29 mouse cellular contexts compared by ENCODE assay signal in the genomic region with DNA sequence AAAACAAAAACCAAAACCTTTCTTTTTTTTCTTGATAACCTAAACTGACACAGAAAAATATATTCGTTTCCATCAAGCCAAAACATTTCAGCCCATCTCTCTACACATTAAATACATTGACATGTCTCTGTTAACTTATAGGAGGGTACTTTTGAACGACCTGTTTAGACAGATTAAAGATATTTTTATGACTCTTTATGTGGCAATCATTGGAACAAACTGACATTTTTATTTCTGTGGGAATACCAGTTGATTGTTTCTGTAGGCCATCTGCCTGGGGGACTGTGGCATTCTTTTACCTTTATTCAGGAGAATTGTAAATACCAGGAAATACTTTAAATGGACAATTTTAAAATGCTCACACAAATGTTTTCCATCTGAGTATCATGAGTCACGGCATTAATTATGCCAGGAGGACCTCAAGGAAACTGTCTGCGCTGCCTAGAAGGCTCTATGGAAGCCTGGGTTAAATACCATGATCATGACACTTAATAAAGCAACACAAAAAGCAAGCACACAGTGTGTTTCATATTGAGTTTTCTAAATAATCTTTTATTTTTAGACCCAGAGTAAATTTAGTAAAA.
DNase-seq lines count a peak whose midpoint lies in the region; ATAC-seq and TF ChIP-seq lines count a peak whose summit lies in the region.
"Had no signal": no experiment of that assay in that cellular context is flagged by ENCODE, and none has a peak within 500 bp of the region (broad histone marks: within the 10 kb centered on the region; RNA-seq: fewer than 3 reads in every experiment).

No protein-coding gene starts in this region.

- no peaks in the 10 kb centered on the region for H3K4me1 ChIP-seq in embryonic fibroblast, embryonic 13.5 days (ENCODE audit: control insufficient read depth, insufficient read depth, low read length)
- no peaks in the 10 kb centered on the region for H3K4me1 ChIP-seq in forebrain, embryonic 11.5 days (replicated peaks; ENCODE audit: control insufficient read depth, insufficient read depth, low read length)
- H3K4me1 ChIP-seq: embryonic facial prominence, embryonic 13.5 days; hindbrain, embryonic 13.5 days; intestine, embryonic 15.5 days had no signal

- DNase-seq in 3134 (ENCODE audit: extremely low read depth, insufficient read length, low spot score) = peak; percentile 5
- DNase-seq in Muller cell, postnatal 12 days (ENCODE audit: inconsistent ontology term) = peak; percentile 57
- no peak for DNase-seq in cerebellum, postnatal 4 days (ENCODE audit: low spot score in 2 of 2)
- DNase-seq in forebrain, embryonic 11.5 days (ENCODE audit: low spot score) = no peak
- no peak for DNase-seq in urinary bladder, postnatal 4 days (ENCODE audit: low spot score in 2 of 2)
- DNase-seq: adrenal gland, postnatal 10 days; adrenal gland, postnatal 36 days; cerebellum, adult 18-20 months; cerebellum, adult 9-10 months; cerebellum, postnatal 14 days; gastrocnemius, postnatal 10 days; gastrocnemius, postnatal 36 days; heart, adult 2 months; heart, postnatal 10 days; heart, postnatal 36 days; kidney, adult 11 months had no signal

- TF ChIP-seq POLR2A in embryonic fibroblast, embryonic 13.5 days (IDR thresholded peaks at IDR 0.05; ENCODE audit: low read depth, low read length) = no peak
- TF ChIP-seq POLR2A in myocyte (IDR thresholded peaks at IDR 0.05; ENCODE audit: insufficient read length, low read depth) = no peak

- peak overlapping the region; percentile 38; the same call in 1 of the 2 replicates for H3K27ac ChIP-seq in embryonic fibroblast, embryonic 13.5 days (ENCODE audit: insufficient read depth, low read length)
- no peak overlapping the region for H3K27ac ChIP-seq in forebrain, embryonic 11.5 days (ENCODE audit: low read depth, low read length)
- H3K27ac ChIP-seq: embryonic facial prominence, embryonic 10.5 days; embryonic facial prominence, embryonic 13.5 days; forebrain, embryonic 13.5 days; heart, adult 2 months; heart, embryonic 15.5 days; hindbrain, embryonic 10.5 days; hindbrain, embryonic 13.5 days; intestine, embryonic 15.5 days had no signal

- H3K36me3 ChIP-seq in myocyte (ENCODE audit: control insufficient read depth, insufficient read depth) = no peaks in the 10 kb centered on the region
- no peaks in the 10 kb centered on the region for H3K36me3 ChIP-seq in forebrain, embryonic 11.5 days (ENCODE audit: control insufficient read depth, insufficient read depth, low read length)
- H3K36me3 ChIP-seq: embryonic facial prominence, embryonic 10.5 days; embryonic facial prominence, embryonic 13.5 days; heart, embryonic 12.5 days; heart, embryonic 15.5 days; hindbrain, embryonic 10.5 days; hindbrain, embryonic 13.5 days; intestine, embryonic 15.5 days had no signal

- no peak overlapping the region for H3K4me3 ChIP-seq in embryonic fibroblast, embryonic 13.5 days (ENCODE audit: insufficient read depth, low read length)
- H3K4me3 ChIP-seq in myocyte = no peak overlapping the region
- no peak overlapping the region for H3K4me3 ChIP-seq in forebrain, embryonic 11.5 days (ENCODE audit: low read depth, low read length)
- H3K4me3 ChIP-seq: embryonic facial prominence, embryonic 10.5 days; embryonic facial prominence, embryonic 13.5 days; forebrain, embryonic 13.5 days; heart, adult 2 months; heart, embryonic 12.5 days; heart, embryonic 15.5 days; hindbrain, embryonic 10.5 days; hindbrain, embryonic 13.5 days; intestine, embryonic 15.5 days had no signal

- TF ChIP-seq CTCF in embryonic fibroblast, embryonic 13.5 days (IDR thresholded peaks at IDR 0.05; ENCODE audit: borderline replicate concordance, insufficient read depth, low read length) = no peak

- no peak overlapping the region for H3ac ChIP-seq in myocyte (ENCODE audit: control insufficient read depth, insufficient read length)

- 88% methylated on average over 4 of the region's 4 CpGs for WGBS in forebrain, embryonic 11.5 days

- H3K4me2 ChIP-seq in myocyte (ENCODE audit: low read depth) = peak overlapping the region; percentile 57
- H3K4me2 ChIP-seq in forebrain, embryonic 11.5 days (ENCODE audit: low read depth, low read length, severe bottlenecking) = no peak overlapping the region
- H3K4me2 ChIP-seq: embryonic facial prominence, embryonic 13.5 days; forebrain, embryonic 13.5 days; heart, embryonic 12.5 days; heart, embryonic 15.5 days; hindbrain, embryonic 13.5 days; intestine, embryonic 15.5 days had no signal

- no peaks in the 10 kb centered on the region for H3K9me3 ChIP-seq in forebrain, embryonic 11.5 days (ENCODE audit: control insufficient read depth, low read length)
- H3K9me3 ChIP-seq: embryonic facial prominence, embryonic 10.5 days; embryonic facial prominence, embryonic 13.5 days; forebrain, embryonic 13.5 days; heart, embryonic 12.5 days; heart, embryonic 15.5 days; hindbrain, embryonic 10.5 days; hindbrain, embryonic 13.5 days; intestine, embryonic 15.5 days had no signal

- H3K79me2 ChIP-seq in myocyte (ENCODE audit: control insufficient read depth, insufficient read depth) = no peaks in the 10 kb centered on the region

- ATAC-seq in forebrain, embryonic 11.5 days (replicated peaks; ENCODE audit: low FRiP score) = no peak
- ATAC-seq: activated CD4-positive, CD25-positive, alpha-beta regulatory T cell, adult 4 months; forebrain, embryonic 13.5 days; forebrain, embryonic 16.5 days; hindbrain, embryonic 16.5 days; intestine, embryonic 15.5 days had no signal

- no peaks in the 10 kb centered on the region for H3K27me3 ChIP-seq in myocyte (ENCODE audit: control insufficient read depth, insufficient read depth, insufficient read length)
- H3K27me3 ChIP-seq in forebrain, embryonic 11.5 days (ENCODE audit: control insufficient read depth, insufficient read depth, low read length) = no peaks in the 10 kb centered on the region
- H3K27me3 ChIP-seq: embryonic facial prominence, embryonic 13.5 days; forebrain, embryonic 13.5 days; heart, embryonic 12.5 days; heart, embryonic 15.5 days; hindbrain, embryonic 13.5 days; intestine, embryonic 15.5 days had no signal

- H3K9ac ChIP-seq in forebrain, embryonic 11.5 days (ENCODE audit: low read length) = no peak overlapping the region
- H3K9ac ChIP-seq: embryonic facial prominence, embryonic 13.5 days; forebrain, embryonic 13.5 days; heart, embryonic 12.5 days; heart, embryonic 15.5 days; hindbrain, embryonic 13.5 days; intestine, embryonic 15.5 days had no signal

TF ChIP-seq in myocyte, 11 proteins besides CTCF, POLR2A, EP300 and RAD21:
- no peak for TF ChIP-seq SRF (IDR thresholded peaks at IDR 0.05; ENCODE audit: control insufficient read depth, insufficient read length, low read depth)
- TF ChIP-seq CEBPB (IDR thresholded peaks at IDR 0.05; ENCODE audit: insufficient read depth, poor library complexity, severe bottlenecking) = peak; percentile 51; the same call in 1 of the 2 replicates
- no peak for TF ChIP-seq POLR2AphosphoS2 (IDR thresholded peaks at IDR 0.05; ENCODE audit: insufficient read length, low read depth)
- no peak for TF ChIP-seq REST (IDR thresholded peaks at IDR 0.05; ENCODE audit: insufficient read depth, insufficient read length)
- no peak for TF ChIP-seq MYOD1 (IDR thresholded peaks at IDR 0.05; ENCODE audit: control insufficient read depth in 1 of 3, insufficient read length in 2 of 3, low read depth in 2 of 3)
- TF ChIP-seq TCF12 (IDR thresholded peaks at IDR 0.05; ENCODE audit: insufficient read depth, poor library complexity, severe bottlenecking) = no peak
- no peak for TF ChIP-seq MAX (IDR thresholded peaks at IDR 0.05; ENCODE audit: low read depth)
TF ChIP-seq in myocyte: peak in this region for 1.

Comparison
In these comparisons a context has a peak if more than half of its experiments do, and no peak if none do; other contexts are left out.
1. DNase-seq: peak in 3134 (single experiment) and Muller cell, postnatal 12 days (single experiment); none in cerebellum, postnatal 4 days (0 of 2), forebrain, embryonic 11.5 days (single experiment) and urinary bladder, postnatal 4 days (0 of 2).